Mouse (Mus musculus) monocyte, adult 2 months (primary cell): Measurements from ENCODE around the gene Stxbp4.

Source experiments
- DNase-seq, 2 experiments: peaks; one replicate each; pipeline ENCODE4 v3.0.0; 2022; ENCODE audit warnings: low spot score in 2 of 2, low read depth in 1 of 2

Gene Stxbp4

GRCm38 (mm10) chr11:90570646-90571259 lies 67.1 kb downstream of the Stxbp4 start:
- DNase-seq: no peak

GRCm38 (mm10) chr11:90558359-90559047 lies 79.4 kb downstream of the Stxbp4 start:
- no peak for DNase-seq

DNA sequence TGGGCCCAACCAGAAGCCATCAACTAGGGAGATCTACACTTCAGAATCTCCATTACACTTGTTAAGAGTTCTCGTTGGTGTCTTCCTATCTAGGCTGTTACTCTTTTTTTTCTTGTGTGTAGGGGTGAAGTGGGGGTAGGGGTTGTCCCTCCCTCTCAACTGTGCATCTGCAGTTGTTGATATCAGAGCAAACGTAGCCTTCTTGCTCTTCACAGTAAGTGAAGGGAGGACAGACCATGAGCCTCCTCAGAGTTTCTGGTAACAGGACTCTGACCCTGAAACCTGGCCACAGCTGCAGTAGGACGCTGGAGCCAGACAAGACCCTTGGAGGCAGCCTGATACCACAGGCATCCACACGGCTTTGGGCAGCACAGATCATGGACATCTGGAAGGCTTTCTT lies 81.4 kb downstream of the Stxbp4 start:
- DNase-seq: no peak

GRCm38 (mm10) chr11:90553963-90554362 lies 83.9 kb downstream of the Stxbp4 start:
- no peak for DNase-seq

DNA sequence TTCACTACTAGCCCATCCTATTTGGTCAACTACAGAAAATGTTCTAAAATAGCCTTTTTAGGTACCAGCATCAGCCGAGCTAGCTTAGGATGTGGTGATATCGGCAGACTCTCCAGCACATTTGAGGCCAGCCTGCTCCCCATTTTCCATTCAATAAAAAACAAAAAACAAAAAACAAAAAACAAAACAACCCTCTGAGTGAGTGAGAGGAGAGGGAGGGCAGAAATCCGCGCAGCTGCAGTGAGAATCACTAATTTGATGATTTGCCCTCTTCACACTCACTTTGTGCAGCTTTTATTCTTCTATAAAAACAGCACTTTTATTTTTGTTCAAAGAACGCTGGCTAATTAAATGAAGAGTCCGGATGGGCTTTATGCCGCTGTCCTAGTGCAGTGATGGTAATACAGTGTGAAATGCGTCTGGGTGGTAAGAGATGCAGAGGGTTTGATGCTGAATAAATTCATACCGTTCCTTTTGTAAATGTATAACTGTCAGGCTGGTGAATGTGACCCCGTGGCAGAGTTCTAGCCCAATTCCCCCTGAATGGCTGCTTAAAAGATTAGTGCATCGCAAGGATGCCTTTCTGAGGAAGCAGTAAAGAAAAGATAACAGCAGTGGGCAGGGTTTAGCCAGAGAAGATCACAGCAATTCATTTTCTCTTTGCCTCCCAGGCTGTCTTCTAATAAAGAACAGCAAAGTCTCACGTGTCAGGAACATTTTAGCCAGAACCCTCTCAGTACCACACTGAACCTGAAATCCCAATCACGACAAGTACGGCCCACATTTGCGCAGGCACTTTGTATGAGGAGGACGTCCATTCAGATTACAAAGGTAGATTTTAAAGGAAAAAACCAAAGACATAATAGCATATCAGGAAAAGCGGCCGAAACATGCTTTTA lies 85.3 kb downstream of the Stxbp4 start:
- no peak for DNase-seq

GRCm38 (mm10) chr11:90548560-90548959 lies 89.3 kb downstream of the Stxbp4 start:
- no peak for DNase-seq

DNA sequence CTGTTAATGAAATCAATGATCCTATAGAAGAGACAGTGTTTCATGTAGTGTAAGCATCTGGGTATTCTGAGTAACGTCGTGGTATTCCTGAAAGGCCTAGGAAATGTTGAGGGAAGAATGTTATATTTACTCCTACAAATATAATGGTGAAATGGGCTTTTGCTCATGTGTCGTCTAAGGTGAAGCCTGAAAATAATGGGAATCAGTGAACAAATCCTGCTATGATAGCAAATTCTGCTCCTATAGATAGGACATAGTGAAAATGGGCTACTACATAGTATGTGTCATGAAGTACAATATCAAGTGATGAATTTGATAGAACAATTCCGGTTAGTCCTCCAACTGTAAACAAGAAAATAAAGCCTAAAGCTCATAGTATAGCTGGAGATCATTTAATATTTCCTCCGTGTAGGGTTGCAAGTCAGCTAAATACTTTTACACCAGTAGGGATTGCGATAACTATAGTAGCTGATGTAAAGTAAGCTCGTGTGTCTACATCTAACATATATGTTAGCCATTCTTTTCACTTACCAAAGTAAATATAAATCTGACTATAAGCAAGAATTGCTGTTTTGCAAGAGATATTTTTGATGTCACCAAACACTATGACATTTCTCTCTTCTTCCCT lies 99.1 kb downstream of the Stxbp4 start:
- DNase-seq: no peak

- DNase-seq: no peak
These were observed 112.6 kb downstream of the Stxbp4 start for GRCm38 (mm10) chr11:90525311-90525710.

DNA sequence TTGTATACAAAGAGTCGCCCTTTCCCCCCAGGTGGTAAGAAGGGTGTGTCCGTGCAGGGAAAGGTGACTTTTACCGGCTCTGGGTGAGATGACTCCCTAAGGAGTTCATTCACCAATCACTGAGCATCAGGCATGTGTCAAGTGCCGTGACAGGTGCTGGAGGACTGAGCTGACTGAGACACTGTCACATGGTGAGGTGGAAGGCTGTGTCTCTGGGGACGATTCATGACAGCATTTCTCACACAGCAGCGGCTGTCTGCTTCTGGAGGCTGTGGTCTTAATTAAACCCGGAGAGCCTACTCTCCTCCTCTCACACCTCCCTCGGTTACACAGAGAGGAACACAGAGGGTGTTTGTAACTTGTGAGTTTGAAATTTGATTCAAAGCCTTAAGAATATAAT lies 116.8 kb downstream of the Stxbp4 start:
- no peak for DNase-seq

- DNase-seq: no peak
These were observed 120.1 kb downstream of the Stxbp4 start for GRCm38 (mm10) chr11:90517750-90518149.

GRCm38 (mm10) chr11:90512538-90513219 lies 125.2 kb downstream of the Stxbp4 start:
- DNase-seq: no peak

GRCm38 (mm10) chr11:90501846-90502245 lies 136.0 kb downstream of the Stxbp4 start:
- no peak for DNase-seq

- no peak for DNase-seq
These were observed 138.0 kb downstream of the Stxbp4 start for GRCm38 (mm10) chr11:90499918-90500317.

- DNase-seq: no peak
These were observed 139.4 kb downstream of the Stxbp4 start for GRCm38 (mm10) chr11:90498461-90498860.

DNA sequence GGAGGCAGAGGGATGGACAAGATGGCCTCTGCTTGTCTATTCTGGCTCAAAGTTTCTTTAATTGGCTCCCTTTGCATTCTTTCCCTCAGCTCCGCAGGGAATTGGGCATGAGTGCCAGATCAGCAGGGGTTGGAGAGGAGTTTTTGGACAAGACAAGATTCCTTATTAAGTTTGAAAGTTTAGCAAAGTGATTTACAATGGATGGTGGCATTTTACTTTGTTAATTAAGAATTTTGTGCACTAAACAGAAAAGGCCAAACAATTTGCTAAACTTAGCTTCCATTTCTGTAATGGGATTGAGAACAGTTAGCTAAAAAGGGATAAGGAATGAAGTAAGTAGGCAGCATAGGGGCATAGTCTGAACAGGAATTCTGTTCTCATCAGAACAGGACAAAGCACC lies 142.9 kb downstream of the Stxbp4 start:
- DNase-seq: no peak

DNA sequence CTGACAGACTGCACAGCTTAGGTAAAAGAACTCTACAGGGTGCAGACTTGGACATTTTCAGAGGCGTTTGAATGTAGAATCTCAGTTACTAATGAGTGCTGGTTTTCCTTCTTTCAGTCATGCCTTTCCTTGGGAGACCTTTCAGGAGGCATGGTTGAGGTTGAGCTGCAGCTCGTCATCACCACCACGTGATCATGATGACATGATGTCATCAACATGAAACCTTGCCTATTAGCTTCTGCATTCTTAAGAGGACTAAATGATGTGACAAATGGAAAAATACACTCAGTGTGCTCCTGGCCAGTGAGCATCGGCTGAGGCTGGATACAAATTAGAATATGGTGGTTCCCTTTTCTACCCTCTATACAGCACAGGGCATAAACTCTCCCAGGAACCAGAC lies 145.4 kb downstream of the Stxbp4 start:
- no peak for DNase-seq

DNA sequence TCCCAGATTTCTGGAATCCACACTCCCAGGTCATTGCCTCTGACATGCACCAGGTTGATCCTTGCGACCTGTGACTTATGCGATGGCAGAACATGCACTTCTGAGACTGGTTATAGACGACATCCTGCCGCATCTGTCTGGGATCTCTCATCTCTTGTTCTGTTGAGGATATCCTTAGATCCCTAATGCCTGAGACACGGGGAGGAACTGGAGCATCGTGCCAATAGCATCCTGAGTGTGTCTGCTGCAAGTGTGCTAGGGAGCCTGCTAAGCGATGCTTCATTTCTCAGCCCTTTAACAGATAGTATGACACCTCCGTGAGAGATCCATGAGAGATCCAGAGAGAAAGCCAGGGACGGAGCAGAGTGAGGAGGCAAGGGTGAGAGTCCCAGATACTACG lies 148.7 kb downstream of the Stxbp4 start:
- DNase-seq: no peak

- DNase-seq: no peak
These were observed 150.2 kb downstream of the Stxbp4 start for GRCm38 (mm10) chr11:90487686-90488085.

- DNase-seq: no peak
These were observed 152.9 kb downstream of the Stxbp4 start for GRCm38 (mm10) chr11:90484750-90485637.

- no peak for DNase-seq
These were observed 154.1 kb downstream of the Stxbp4 start for GRCm38 (mm10) chr11:90483766-90484165.
